Mouse (Mus musculus) embryonic facial prominence, embryonic 10.5 days (tissue): ENCODE measurements at regions not wholly inside any gene's neighbourhood (a gene's known extent, or its start where the extent isn't known, plus 50 kb on each side); places are given as distances from the start of the nearest gene placed in this dataset.

Source experiments
- DNase-seq: peaks from one replicate; pipeline ENCODE4 v3.0.0-alpha.2; 2017; ENCODE audit warnings: low spot score
- H3K27ac ChIP-seq: fragments of 300-500 bp; sonication (generic); replicated peaks from 2 replicates; pipeline ENCODE4 v1.5.1; 2016; ENCODE audit warnings: mild to moderate bottlenecking
- H3K27me3 ChIP-seq: fragments of 300-500 bp; sonication (generic); replicated peaks from 2 replicates; pipeline ENCODE4 v1.6.1; 2016; ENCODE audit warnings: low read depth, mild to moderate bottlenecking; ENCODE audit not compliant: poor library complexity, severe bottlenecking
- H3K36me3 ChIP-seq: fragments of 300-500 bp; sonication (generic); replicated peaks from 2 replicates; pipeline ENCODE4 v1.6.1; 2016; ENCODE audit warnings: mild to moderate bottlenecking, moderate library complexity
- H3K4me1 ChIP-seq: fragments of 300-500 bp; sonication (generic); 2 replicates; pipeline ENCODE4 v1.6.1; 2016
- H3K4me3 ChIP-seq: fragments of 300-500 bp; sonication (generic); 2 replicates; pipeline ENCODE4 v1.5.1; 2016; ENCODE audit warnings: mild to moderate bottlenecking, moderate library complexity
- H3K9me3 ChIP-seq: fragments of 300-500 bp; sonication (generic); 2 replicates; pipeline ENCODE4 v1.6.1; 2016; ENCODE audit warnings: mild to moderate bottlenecking
- WGBS: fragments of 180-500 bp; shearing (Covaris S2); methylation state at CpG from one replicate; pipeline ENCODE4 v1.1.7; 2016; 5-methylcytosine and 5-hydroxymethylcytosine counted together

DNA sequence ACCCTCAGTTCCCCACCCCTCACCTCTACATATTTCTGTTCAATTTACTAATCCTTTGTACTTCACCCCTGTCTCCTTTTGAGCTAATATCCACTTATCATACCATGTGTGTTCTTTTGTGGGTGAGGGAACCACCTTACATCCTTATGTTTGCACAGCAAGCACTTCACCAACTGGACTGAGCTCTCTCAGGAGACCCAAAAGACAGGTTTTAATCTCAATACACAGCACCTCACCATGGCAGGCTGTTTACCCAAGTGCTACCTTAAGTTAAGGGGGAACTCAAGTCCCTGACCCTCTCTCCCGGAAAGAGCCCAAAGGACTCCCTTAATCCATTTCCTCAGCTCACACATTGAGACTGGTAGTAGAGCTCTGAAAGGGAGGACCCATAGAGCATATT, 62.3 kb upstream of the Agr3 start:
- Histone ChIP-seq H3K4me1 (no peaks in the 10 kb centered on the region), H3K4me3 (no peak overlapping the region), H3K27ac (no peak overlapping the region), H3K36me3 (no peaks in the 10 kb centered on the region), H3K9me3 (no peaks in the 10 kb centered on the region), H3K27me3 (no peaks in the 10 kb centered on the region)
- no peak for DNase-seq
- 93% methylated on average over 1 of the region's 1 CpGs for WGBS

DNA sequence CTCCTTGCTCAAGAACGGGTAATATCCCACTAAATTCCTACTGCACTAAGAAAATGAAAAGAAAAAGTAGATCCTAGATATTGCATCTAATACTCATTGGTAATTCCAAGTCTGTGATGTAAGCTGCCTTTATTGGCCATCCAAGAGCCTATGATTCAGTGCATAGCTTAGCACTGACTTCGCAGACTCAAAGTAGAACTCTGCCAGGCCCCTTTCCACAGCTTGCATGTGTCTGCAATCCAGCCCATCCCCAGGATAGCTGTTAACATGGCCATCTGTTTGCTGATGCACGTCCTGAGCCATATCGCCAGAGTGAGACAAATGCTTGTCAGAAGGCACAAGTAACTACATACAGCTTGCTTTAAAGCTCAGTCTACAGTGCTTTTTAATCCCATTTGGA, 72.3 kb upstream of the Agr3 start:
- no peak overlapping the region for H3K4me3 ChIP-seq
- no peaks in the 10 kb centered on the region for H3K36me3 ChIP-seq
- H3K27ac ChIP-seq = no peak overlapping the region
- H3K27me3 ChIP-seq = no peaks in the 10 kb centered on the region
- no peaks in the 10 kb centered on the region for H3K9me3 ChIP-seq
- H3K4me1 ChIP-seq = no peaks in the 10 kb centered on the region
- 86% methylated on average over 4 of the region's 4 CpGs for WGBS
- DNase-seq = no peak

DNA sequence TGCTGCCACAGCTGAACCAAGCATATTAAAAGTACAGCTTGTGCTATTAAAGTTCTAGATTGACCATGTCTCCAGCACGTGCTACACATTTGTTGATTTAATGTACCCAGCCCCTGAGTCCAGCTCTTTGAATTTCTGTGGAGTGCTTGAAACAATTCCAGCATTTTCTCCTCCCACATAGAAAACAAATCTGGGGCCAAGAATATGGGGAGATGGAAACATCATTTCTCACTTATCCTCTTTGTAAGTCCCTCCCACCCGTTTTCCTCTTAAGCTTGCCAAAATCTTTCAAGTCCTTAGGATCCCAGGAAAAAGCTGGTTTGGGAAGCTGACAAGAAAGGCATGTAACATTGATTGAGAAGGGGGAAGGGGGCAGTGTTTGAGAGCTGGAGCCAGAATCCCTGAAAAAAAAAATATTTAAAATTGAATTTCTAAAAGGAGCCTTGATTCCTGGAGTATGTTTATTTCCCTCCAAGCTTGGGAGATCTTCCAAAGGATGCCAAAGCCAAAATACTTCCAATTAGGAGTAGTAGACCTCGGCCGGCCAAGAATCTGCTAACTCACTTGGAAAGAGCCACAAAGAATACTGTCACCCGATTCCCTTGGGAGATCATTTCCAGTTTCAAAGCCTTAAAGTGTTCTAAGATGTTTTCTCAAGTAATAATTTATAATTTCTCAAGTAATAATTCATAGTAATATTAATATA, 78.4 kb upstream of the Agr3 start:
- DNase-seq = no peak
- no peaks in the 10 kb centered on the region for H3K27me3 ChIP-seq
- WGBS = 84% methylated on average over 5 of the region's 5 CpGs

DNA sequence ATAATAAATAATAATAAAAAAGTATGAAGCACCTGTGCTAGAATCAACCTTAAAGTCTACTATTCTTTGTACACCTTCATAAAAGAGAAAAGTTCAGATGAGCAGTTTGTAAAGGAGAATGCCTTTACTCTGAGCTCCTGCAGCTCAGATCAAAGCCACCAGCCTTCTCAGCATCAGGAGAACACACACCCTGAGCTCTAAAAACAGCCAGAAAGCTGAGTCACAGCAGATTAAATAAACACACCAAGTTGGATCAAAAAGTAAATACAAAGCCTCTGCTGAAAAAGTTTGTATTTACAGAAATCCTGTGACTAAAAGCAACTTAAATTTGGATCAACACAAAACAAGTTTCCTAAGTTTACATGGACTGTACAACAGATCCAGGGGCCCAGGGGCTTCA, 88.5 kb upstream of the Agr3 start:
- Histone ChIP-seq H3K4me1 (no peaks in the 10 kb centered on the region), H3K9me3 (no peaks in the 10 kb centered on the region), H3K4me3 (no peak overlapping the region), H3K27ac (no peak overlapping the region), H3K27me3 (no peaks in the 10 kb centered on the region), H3K36me3 (no peaks in the 10 kb centered on the region)
- no peak for DNase-seq

More for the DNA sequence above, 78.4 kb upstream of the Agr3 start:
- Histone ChIP-seq H3K4me1 (no peaks in the 10 kb centered on the region), H3K36me3 (no peaks in the 10 kb centered on the region), H3K9me3 (no peaks in the 10 kb centered on the region), H3K27ac (no peak overlapping the region), H3K4me3 (no peak overlapping the region)

DNA sequence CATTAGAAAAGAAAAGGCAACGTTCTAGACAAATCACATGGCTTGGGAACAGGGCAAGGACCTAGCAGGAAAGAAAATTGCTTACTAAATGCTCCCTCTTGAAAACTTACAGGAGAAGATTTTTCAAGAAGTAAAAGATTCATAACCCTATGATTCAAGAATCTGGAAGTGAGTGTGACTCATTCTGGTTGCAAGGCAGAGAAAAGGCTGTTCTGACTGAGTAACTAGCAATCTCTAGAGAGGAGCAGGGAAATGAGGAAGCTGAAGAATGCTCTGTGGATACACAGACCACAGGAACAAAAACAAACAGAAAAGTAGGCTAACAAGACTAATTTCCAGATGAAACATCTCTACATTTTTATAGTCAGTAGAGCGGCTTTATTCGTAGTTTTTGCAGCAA, 92.1 kb upstream of the Agr3 start:
- H3K4me3 ChIP-seq = no peak overlapping the region
- H3K36me3 ChIP-seq = no peaks in the 10 kb centered on the region
- H3K4me1 ChIP-seq = peaks cover 4% of the 10 kb centered on the region; the same call in 1 of the 2 replicates
- whole genome bisulfite sequencing = 77% methylated on average over 3 of the region's 3 CpGs
- no peaks in the 10 kb centered on the region for H3K27me3 ChIP-seq
- no peaks in the 10 kb centered on the region for H3K9me3 ChIP-seq
- H3K27ac ChIP-seq = no peak overlapping the region
- no peak for DNase-seq

DNA sequence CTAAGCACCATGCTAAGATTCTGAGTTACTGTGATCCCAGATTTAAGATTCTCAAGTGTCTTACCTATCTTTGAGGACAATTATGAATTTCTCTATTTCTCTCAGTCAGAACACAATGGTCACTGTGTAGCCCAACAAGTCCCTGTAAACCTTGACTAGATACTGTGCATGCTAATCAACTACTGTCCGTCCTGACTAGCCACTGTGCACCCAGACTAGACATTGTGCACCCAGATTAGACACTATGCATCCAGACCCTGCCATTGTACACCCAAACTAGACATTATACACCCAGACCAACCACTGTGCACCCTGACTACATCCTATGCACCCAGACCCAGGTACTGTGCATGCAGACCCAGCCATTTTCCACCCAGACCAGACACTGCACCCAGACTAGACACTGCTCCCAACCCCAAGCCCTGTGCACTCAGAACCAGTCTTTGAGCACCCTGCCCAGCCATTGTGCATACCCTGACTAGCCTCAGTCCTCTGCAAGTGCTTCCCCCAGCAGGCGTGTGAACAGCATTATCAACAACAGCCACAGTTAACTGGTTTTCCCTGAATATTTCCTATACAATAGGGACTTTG, 93.4 kb upstream of the Agr3 start:
- peaks cover 4% of the 10 kb centered on the region; the same call in 1 of the 2 replicates for H3K4me1 ChIP-seq
- H3K9me3 ChIP-seq = no peaks in the 10 kb centered on the region
- no peak overlapping the region for H3K4me3 ChIP-seq
- H3K36me3 ChIP-seq = no peaks in the 10 kb centered on the region
- H3K27ac ChIP-seq = no peak overlapping the region
- 80% methylated on average over 2 of the region's 2 CpGs for WGBS
- DNase-seq = no peak
- no peaks in the 10 kb centered on the region for H3K27me3 ChIP-seq

DNA sequence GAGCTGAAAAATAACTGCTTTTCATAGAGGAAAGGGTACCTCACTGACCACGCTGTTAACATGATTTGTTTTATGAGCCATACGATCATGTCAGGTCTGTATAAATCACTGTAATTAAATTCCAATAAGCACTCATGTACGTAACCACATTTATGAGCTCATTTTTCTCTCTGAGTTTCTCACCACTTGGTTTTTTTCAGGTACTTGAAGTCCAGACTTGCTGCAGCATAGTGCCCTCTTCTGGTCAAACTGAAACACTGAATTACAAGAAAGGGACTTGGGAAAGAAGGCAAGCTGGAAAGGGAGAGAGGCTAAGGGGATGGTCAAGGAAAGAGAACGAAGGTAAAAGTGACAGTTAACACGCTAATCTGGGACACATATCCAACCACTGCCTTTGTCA, 94.2 kb upstream of the Agr3 start:
- peak; percentile 37 for DNase-seq
- Histone ChIP-seq H3K9me3 (no peaks in the 10 kb centered on the region), H3K27me3 (no peaks in the 10 kb centered on the region), H3K36me3 (no peaks in the 10 kb centered on the region), H3K4me1 (peaks cover 4% of the 10 kb centered on the region; the same call in 1 of the 2 replicates), H3K4me3 (no peak overlapping the region), H3K27ac (no peak overlapping the region)
- WGBS = 24% methylated on average over 5 of the region's 5 CpGs

DNA sequence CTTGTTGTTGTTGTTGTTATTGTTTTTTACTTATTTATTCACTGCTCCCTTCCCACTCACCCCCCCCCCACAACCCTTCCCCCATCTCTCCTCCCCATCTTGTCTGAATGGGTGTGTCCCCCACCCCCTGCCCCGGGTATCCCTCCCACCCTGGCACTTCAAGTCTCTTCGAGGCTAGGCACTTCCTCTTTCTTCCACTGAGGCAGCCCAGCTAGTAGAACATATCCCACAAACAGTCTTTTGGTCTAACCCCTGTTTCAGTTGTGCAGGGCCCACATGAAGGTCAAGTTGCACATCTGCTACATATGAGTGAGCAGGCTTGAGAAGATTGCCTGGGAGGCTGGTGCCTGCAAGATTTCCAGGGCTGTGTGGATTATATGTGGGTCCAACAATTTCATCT, 97.6 kb upstream of the Agr3 start:
- no peak overlapping the region for H3K27ac ChIP-seq
- no peaks in the 10 kb centered on the region for H3K9me3 ChIP-seq
- H3K27me3 ChIP-seq = no peaks in the 10 kb centered on the region
- WGBS = 71% methylated on average over 2 of the region's 2 CpGs
- DNase-seq = no peak
- H3K36me3 ChIP-seq = no peaks in the 10 kb centered on the region
- H3K4me1 ChIP-seq = peaks cover 13% of the 10 kb centered on the region
- H3K4me3 ChIP-seq = no peak overlapping the region

DNA sequence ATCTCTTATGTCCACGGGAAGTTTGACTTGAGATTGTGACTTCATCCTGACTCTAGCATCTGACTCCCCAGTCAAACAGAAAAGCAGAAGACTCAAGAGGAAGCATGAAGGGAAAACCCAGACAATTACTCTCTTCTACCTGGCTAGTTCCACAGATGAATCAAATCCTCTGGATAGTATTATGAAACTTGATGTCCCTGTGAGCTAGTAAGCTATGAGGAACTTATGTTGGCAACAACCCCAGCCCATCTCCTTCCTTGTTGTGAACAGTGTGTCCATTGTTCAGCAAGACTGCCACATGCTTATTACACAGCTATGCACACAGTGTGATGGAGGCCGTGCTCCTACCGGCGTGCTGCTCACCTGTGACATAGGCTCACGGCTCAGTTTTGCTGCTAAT, 98.4 kb upstream of the Agr3 start:
- Histone ChIP-seq H3K4me3 (no peak overlapping the region), H3K9me3 (no peaks in the 10 kb centered on the region), H3K27me3 (no peaks in the 10 kb centered on the region), H3K36me3 (no peaks in the 10 kb centered on the region), H3K4me1 (peaks cover 13% of the 10 kb centered on the region), H3K27ac (no peak overlapping the region)
- 89% methylated on average over 5 of the region's 5 CpGs for WGBS
- DNase-seq = no peak

DNA sequence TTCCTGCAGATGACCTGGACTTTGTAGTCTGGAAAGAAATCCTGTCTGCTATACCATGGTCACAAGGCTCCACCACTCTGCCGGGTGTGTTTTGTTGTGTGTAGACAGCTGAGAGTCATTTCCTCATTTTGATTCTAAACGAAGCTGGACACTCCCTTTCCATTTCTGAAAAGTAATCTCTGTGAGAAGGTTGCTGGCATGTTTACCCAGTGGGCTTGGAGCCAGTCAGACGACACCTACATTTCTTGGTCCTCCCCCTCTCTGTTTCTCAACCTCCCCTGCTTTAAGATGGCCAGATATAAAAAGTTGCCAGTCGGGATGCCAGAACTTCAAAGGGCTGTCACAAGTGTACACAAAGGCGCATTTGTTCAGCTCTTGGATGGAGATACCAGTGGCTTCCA, 100.8 kb upstream of the Agr3 start:
- Histone ChIP-seq H3K36me3 (no peaks in the 10 kb centered on the region), H3K27me3 (no peaks in the 10 kb centered on the region), H3K4me1 (peaks cover 8% of the 10 kb centered on the region), H3K9me3 (no peaks in the 10 kb centered on the region), H3K4me3 (no peak overlapping the region), H3K27ac (no peak overlapping the region)
- DNase-seq = peak; percentile 50
- 18% methylated on average over 5 of the region's 5 CpGs for WGBS

DNA sequence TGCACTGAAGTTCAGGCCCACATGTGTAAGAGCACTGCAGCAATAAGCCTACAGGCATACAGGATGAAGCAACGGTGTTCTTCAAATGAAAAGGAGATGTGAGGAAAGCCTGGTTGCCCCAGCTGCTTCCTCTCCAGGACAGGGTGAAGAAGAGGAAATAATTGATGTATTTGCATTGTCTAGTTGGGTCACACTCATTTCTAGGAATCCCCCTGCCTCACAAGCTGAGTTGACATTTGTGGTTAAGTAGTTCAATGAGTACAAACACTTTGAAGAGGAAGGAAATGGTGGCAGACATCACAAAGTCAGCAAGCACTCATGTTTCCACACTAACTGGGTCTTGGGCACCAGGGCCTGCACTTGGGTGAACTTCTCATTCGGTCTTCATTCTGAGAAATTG, 126.2 kb upstream of the Agr3 start:
- no peak for DNase-seq

DNA sequence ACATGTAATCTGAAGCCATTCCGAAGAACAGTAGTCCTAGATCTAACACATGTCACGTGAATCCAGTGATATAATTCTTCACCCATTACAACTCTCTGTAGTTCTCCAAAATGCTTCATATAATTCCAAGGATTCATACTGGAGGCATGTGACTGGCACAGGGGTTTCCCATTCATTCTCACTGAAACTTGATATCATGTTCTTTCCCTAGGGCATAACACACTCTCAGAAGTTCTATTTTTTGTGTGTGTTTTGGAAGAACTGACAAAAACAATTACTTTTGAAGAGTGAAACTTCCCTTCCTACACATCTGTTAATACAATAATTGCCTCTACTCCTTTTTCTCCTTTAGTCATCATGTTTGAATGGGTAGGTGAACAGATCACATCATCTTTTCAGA, 150.0 kb upstream of the Agr3 start:
- 87% methylated on average over 2 of the region's 2 CpGs for WGBS
- no peaks in the 10 kb centered on the region for H3K36me3 ChIP-seq
- H3K27me3 ChIP-seq = no peaks in the 10 kb centered on the region
- H3K27ac ChIP-seq = no peak overlapping the region
- no peaks in the 10 kb centered on the region for H3K4me1 ChIP-seq
- no peak overlapping the region for H3K4me3 ChIP-seq
- no peak for DNase-seq
- no peaks in the 10 kb centered on the region for H3K9me3 ChIP-seq

More for the DNA sequence above, 126.2 kb upstream of the Agr3 start:
- Histone ChIP-seq H3K27ac (no peak overlapping the region), H3K4me3 (no peak overlapping the region), H3K36me3 (no peaks in the 10 kb centered on the region), H3K27me3 (no peaks in the 10 kb centered on the region), H3K9me3 (no peaks in the 10 kb centered on the region), H3K4me1 (no peaks in the 10 kb centered on the region)
- WGBS = 84% methylated on average over 2 of the region's 2 CpGs

DNA sequence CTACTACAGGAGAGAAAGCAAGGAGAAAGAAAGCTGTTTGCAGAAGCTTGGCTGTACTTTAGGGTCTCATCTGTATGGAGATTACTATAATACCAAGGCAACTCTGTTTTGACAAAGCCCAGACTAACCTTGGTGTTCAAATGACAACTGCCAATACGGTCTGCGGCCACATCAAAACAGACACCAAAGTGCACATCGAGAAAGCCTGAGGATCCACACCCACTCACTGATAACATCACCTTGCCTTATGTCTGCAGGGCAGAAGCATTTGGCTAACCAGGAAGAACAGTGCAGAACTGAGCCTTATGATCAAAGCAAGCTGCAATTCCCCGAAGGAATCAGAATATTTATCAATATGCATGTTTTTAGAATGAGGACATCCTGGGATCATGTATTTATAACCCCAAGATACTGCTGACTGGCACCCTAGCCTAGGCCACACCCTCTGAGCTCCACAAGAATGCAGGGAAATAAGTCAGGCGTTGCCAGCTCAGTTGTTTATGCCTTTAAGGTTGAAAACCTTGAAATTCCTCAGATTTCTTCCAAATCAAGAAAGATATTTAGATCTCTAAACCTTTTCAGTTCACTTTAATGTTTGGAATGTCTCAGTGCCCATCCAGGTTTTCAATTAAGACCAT, 154.9 kb upstream of the Agr3 start:
- H3K27ac ChIP-seq = no peak overlapping the region
- no peak overlapping the region for H3K4me3 ChIP-seq
- WGBS = 77% methylated on average over 5 of the region's 5 CpGs
- H3K9me3 ChIP-seq = no peaks in the 10 kb centered on the region
- H3K36me3 ChIP-seq = no peaks in the 10 kb centered on the region
- no peaks in the 10 kb centered on the region for H3K27me3 ChIP-seq
- DNase-seq = no peak
- H3K4me1 ChIP-seq = no peaks in the 10 kb centered on the region
